Mouse (Mus musculus) ovary, postnatal 36 days (tissue): ENCODE data around the gene Rab1a.
"Not testable (repeated sequence)": the region's sequence is repeated elsewhere in the genome, so short reads cannot be mapped to it uniquely, and the experiment has no call there.

Source experiments
- DNase-seq: peaks from one replicate; pipeline ENCODE4 v3.0.0; 2022; ENCODE audit warnings: low spot score, mixed read lengths

Gene Rab1a

DNA sequence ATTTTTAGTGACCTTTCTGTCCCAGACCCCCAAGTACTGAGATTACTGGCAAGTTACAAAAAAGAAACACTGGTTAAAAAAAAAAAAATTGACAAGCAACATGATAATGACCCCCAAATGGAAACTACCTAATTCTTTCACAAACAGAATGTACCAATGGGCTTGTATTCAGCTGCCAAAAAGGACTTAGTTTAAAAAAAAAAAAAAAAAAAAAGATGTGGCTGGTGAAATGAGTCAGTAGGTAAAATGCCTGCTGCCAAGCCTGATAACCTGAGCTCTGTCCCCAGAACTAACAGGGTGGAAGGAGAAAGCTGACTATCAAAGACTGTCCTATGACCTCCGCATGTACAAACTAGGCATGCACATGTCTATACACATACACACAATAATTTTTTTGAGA, 16.0 kb downstream of the Rab1a start:
- DNase-seq, result no peak

DNA sequence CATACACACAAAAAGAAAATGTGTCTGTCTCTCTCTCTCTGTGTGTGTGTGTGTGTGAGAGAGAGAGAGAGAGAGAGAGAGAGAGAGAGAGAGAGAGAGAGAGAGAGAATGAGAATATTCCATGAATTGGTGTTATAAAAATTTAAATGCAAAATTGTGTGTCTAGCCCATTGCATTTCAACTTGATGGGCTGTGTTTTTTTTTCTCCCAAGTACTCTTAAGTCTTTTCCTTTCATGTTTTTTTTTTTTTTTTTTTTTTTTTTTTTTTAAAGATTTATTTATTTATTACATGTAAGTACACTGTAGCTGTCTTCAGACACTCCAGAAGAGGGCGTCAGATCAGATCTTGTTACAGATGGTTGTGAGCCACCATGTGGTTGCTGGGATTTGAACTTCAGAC, 20.4 kb downstream of the Rab1a start:
- not testable (repeated sequence) for DNase-seq

DNA sequence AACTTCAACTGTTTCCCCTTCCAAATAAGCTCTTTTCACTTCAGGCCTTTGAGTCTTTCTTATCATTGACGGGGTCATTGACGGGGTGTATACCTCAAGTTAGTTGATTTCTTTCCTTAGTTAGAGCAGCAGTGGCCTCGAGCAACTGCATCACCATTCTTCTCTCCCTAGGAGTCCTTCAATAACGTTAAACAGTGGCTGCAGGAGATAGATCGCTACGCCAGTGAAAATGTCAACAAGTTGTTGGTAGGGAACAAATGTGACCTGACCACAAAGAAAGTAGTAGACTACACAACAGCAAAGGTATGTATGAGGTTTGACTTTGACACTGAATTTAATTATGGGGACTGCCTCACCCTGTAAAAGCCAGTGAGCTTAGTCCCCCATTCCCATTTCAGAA, 23.0 kb downstream of the Rab1a start:
- DNase-seq, result no peak

DNA sequence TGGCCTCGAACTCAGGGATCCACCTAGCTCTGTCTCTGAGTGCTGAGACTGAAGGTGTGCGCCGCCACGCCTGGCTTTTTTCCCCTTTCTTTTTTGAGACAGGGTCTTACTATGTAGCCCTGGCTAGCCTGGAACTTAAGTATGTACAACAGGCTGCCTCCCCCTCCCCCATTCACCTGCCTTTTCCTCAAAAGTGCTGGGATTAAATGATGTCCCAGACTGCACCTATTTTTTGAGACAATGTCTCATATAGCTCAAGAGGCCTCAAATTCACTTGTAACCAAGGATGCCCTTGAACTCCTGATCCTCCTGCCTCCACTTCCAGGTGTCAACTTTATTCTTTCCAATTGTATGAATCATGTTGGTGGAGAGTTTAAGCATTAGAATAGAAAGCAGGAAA, 24.7 kb downstream of the Rab1a start:
- DNase-seq, result no peak

DNA sequence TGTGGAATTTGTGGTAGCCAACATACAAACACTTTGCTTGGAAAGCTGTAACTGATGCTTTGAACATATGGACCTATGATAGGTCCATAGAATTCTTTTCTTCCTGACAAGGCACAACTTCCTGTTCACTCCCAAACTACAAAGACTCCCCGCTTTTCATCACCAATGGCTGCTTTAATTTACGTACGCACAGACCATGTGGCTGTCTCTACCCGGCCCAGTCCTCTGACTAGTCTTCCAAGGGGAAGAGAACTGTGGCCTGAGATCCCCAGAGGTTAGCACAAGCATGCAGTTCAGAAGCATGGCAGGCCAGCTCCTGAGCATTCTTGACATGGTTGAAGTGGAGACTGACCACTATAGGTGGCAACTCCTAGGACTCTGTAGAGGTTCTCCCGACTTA, 27.4 kb downstream of the Rab1a start:
- no peak for DNase-seq

DNA sequence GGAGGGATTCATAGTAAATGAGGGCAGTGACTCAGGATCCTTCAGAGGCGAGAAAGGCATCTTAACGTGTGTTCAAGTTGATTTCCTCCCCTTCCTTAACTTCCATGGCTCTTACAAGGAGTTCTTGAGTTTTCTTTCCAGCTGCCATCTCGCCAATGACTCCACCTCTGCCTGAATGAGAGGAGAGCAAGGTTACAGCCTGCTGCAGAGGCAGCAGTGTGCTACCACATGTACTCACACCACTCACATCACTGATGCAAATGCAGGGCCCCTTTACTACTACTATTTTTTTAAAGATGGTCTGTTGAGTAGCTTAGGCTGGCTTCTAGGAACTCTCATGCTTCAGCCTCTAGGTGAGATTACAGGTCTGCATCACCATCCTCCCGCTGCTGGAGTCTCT, 28.1 kb downstream of the Rab1a start:
- DNase-seq, result no peak

DNA sequence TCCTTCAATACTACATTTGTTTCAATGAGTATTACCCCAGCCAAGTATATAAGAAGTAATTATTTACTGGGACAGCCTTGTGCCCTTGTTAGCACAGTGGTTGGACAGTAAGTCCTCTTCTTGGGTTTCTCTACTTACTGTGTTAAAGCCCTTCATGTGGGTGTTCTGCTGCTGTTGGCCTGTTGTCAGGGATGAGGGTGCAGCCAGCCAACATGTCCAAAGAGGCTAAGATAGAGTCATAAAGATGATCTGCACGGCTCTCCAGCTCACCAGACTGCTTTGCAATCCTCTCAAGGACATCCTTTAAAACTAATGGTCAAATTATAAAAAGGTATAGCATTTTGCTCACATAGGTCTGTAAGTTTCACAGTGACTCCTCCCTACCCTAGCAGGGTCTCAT, 29.1 kb downstream of the Rab1a start:
- DNase-seq, result no peak

DNA sequence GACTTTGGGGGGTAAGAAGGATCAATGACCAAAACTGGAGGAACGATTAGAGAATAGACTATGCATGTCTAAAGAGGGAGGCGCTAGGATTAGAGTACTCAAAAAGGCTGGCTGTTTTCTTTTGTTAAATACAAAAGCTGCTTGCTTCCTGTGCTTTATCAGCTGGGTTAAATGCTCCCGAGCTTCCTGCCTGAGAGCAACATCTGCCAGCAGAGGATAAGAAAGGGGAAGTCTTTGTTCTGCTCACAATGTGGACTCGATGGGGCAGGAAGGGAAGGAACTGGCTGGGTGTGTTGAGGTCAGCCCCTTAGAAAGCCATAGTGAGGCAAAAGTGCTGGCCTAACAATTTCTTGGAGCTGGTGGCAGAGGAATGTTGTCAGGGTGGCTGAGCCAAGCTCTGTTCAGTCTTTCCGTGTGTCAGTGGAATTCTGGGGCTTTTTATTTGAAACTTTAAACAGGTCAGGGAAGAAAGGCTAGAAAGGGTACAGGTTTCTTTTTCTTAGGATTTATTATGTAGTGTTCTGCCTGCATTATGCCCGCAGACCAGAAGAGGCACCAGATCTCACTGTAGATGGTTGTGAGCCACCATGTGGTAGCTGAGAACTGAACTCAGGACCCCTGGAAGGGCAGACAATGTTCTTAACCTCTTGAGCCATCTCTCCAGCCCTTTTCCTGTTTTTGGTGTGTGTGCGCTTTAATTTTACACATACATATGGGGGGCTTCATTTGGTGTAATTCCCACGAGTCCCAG, 30.1 kb downstream of the Rab1a start:
- DNase-seq, result no peak

DNA sequence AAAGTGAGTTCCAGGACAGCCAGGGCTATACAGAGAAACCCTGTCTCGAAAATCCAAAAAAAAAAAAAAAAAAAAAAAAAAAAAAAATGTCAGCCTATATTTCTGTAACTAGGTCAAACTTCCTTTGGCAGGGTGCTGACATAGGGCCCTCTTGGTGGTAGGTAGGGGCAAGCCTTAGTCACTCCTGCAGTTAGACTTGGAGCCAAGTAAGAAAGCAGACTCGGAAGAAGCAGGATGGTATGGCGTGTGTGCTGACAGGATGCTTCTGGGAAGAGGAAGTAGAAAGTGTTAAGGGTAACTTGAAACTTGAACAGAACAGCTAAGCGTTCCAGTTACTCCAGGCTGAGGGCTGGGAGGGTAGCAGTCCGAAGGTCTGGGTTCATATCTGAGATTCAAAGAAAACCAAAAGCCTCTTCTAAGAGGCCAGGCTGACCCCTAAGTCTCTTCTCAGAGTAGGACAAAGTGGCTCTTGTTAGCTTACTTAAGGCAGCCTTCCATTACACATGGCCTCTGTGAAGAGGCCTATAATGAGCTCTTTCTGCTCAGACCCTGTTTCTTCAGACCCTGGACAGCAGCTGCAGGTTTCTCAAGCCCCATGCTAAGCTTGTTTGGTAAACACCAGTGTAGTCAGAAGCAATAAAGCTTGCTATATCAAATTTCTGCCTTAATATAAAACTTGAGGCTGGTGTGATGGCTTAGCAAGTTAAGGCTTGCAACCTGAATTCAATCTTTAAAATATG, 31.0 kb downstream of the Rab1a start:
- DNase-seq, result no peak

DNA sequence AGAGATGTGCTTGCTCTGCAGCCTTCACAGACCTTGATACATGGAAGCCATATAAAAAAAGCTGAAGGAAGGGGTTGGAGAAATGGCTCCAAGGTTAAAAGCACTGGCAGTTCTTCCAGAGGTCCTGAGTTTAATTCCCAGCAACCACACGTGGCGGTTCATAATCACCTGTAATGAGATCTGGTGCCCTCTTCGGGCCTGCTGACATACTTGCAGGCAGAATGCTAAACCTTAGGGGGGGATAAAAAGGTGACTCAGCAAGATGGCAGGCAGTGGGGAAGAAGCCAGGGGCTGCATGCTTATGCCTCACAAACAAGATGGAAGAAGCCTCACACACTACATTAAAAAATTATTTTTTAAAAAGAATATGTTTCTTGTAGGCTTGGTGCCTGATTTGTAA, 33.0 kb downstream of the Rab1a start:
- no peak for DNase-seq

DNA sequence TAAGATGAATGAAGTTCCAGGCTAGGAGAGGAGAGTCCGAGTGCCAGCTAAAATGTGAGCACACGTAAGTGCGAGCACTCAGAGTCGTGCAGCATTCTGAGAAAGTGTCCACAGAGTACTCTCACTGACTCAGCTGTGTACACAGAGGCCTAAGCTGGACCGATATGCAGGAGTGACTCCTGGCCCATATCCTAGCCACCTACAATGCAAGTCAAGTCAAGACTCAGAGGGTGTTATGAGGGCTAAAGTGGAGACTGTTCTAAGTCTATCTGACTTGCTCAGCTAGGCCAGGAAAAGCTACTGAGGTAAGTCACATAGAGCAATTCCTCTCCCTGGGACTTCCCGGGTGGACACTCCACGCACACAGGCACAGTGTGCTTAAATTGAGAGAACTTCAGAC, 35.8 kb downstream of the Rab1a start:
- DNase-seq, result no peak

DNA sequence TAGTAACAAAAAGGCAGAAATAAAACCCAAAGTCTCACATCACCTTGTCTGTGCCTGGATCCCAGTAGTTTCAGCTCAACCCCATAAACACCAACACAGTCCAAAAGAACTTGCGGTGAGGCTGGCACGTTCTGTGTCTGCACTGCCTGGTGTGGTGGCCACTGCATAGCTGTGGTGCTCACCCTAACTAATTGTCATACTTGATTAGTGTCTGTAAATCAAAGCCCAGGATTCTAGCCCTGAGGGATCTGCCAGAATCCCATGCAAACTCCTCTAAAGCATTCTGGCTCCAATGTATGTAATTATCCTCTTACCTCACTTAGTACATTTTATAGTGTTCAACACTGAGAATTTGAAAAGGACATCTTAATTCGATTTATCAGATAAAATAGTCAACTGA, 36.7 kb downstream of the Rab1a start:
- no peak for DNase-seq

DNA sequence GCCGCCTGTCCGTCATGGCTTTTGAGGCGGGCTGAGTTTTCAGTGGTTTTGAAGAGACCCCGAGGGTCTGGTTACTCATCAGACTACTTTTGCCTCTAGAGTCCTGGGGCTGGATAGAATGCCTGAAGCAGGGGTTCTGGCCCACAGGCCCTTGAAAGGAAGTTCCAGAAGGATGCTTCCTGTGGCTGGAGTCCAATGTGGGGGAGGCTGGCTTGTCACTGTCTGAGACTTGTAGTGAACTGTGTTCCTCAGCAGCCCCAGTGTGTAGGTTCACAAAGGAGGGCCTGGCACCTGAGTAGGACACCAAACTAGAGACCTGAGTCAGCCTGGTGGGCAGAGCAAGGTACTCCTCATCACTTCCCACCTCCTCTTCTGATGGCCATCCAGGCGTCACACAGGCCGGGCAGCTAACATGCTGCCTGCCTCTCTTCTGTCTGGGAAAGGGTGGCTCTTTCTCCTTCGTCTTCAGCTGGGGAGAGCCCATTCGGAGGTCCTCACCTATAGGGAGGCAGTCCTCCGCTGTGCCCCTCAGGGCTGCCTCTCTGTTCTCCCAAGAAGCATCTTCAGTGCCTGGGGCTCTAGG, 38.1 kb downstream of the Rab1a start:
- no peak for DNase-seq

DNA sequence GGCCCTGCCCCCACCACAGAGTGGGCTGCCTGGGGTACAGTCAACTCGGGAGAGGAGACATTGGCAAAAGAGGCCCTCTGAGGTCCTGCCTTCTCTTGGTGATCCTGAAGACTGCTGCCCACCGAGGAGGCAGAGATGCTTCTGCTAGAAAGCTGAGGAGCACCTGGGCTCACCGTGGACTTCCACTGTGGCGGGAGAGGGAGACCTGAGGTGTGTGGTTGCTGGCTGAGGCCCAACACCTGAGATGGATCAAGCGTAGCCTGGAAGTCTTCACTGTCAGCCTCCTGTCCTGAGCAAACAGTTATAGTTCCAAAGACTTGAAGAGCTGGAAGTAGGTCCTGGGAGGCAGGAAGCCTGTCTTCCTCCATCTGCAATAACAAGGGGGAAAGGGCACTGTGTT, 39.1 kb downstream of the Rab1a start:
- no peak for DNase-seq

DNA sequence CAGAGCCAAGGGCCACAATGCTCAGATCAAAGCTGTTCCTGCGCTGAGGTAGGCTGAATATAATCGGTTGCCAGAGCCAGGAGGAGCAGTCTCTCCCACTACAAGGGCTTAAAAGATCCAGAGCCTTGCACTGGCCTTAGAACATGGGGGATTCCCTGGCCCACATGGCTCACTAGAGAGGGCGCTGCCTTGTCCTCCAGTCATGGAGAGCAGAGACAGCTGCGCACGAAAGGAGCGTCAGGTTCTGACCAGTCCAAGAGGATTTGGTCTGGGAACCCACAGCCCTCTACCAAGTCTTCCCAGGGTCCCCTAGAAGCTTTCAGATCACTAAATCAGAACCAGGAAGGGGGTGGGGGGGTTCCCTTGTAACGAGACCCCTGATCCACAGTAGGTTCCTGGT, 40.1 kb downstream of the Rab1a start:
- no peak for DNase-seq

DNA sequence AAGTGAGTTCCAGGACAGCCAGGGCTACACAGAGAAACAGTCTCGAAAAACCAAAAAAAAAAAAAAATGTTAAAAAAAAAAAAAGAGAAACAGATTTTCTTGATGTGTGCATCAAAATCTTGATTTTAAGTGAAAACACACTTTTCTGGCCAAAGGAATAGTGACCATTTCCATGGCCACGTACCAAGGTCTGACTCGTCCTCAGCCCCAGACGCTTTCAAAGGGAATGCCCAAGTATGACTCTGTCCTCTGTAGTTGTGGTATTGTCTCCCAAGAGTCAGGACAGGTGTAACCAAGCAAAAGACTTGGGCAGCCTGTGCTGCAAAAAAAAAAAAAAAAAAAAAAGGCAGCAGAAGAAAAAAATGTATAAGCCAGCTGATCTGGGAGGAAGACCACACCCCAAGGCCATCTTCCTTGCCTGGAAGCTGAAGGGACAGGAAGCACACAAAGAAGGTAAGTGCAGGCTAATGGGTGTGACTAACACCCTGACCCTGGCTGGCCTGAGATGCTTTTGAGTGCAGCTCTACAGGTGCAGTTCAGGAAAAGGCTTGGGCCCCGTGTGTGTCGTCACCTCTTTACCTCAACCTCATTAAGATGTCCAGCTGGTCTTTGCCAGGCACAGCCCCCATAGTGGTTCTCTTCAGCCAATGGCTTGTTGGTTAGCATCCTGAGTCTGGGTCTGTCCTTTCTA, 41.3 kb downstream of the Rab1a start:
- no peak for DNase-seq

DNA sequence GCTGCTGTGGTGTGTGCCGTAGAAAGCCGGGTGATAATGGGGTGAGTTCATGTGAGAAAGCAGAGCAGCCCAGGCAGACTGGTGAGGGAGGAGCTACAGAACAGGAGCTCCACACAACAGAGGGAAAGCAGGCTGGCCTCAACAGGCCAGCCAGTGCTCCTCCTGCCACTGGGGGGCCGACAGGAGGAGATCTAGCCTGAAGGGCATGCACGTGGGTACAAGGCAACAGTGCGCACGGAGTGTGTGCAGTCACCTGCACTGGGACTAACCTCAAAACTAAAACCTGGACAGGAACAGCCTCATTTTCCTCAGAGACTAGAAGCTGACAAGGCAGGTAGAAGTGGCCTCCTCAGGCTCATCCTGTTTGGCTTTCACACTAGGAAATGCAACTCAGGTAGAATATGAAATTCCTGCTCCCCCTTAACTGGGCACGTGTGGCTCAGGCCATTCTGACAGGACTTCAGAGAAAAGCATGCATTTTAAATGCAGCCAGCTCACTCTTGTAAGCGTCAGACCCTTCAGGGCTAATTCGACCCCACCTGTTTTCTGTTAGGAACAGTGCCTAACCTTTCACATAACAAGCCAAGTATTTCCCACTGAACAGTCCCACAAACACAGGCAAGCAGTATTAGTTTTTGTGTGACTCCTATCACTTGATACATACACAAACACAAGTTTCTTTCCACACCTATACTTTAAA, 42.1 kb downstream of the Rab1a start:
- no peak for DNase-seq

DNA sequence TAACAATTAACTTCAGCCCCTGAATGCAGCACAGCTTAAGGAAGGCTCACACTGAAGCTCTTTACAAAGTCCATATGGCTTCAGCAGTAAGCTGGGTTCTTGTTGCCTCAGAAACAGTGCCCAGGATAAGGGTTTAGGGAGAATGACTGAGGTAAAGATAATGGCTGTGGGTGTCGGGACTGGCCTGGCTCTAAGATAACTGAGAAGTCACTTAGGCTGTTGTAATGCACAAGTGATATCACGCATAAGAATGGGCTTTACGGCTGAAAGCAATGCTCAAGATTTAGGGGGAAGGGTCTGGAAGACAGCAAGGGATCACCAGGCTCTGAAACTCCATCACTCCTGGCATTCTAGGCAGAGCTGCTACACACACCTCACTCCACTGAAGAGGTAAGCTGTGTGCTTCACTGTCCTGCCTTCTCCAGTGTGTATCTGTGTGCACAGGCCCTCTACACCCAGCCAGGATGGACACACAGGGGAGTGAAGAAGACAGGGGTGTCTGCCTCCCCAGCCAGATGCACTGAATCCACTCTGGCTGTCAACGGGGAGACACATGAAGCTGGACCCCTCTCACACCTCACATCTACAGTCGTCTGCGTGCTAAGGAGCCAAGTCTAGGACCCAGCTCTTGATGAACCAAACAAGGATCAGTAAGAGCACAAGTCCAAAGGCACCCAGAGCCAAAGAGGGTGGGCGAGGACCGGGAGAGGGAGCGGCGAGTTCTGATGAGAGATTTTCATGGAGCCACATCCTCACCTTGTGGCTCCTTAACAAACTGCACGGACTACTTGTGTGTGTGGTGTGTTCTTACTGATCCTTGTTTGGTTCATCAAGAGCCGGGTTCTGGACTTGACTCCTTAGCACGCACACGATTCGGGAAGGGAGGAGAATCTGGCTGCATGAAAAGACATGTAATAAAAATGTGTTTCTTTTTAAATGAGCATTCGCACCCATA, 43.4 kb downstream of the Rab1a start:
- no peak for DNase-seq

DNA sequence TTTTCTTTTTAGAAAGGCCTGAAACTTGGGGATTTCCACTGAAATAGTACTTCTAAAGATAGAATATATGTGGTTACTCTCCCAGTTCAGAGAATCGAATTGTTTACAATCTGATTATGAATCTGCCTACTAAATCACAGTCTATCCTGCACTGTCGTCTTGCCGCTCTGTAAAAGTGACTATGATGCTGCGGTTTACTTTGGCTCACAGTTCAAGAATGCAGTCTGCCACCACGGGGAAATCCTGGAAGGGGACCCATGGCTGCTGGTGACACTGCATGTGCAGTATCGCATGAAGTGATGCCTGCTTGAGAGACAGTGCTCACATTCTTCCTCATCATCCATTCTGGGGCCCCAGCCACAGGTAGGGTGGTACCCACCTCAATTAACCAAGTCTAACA, 44.1 kb downstream of the Rab1a start:
- DNase-seq, result no peak

DNA sequence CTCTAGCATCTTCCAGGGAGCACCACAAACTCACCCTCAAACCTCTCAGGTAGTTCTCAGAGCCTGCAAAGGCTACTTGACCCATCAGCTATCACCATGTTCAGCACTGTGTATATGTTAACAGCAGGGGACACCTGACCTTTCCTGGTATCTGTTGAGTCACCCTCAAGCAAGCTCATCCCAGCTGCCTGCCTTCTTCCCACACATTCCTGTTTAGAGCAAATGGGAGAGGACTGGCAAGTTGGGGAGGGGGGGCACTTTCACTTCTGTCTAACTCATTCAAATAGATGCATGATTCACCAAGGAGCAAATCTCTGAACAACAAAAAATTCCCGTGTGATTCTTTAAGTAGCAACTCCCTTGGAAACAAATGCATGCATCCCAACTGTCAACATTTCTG, 45.4 kb downstream of the Rab1a start:
- DNase-seq, result no peak
